Mouse (Mus musculus): Measurements from ENCODE around the gene Usp17la. TPM values are rescaled to one million over a fixed set of nuclear protein-coding genes. Genes with fewer than 3 reads are reported as not detected.

The Usp17la gene
- polyA plus RNA-seq, 2 experiments: not detected

- Histone ChIP-seq H3K4me1 (replicated peaks; ENCODE audit: control insufficient read depth in 2 of 2, insufficient read depth in 2 of 2, low read length in 1 of 2) (no peaks in the 10 kb centered on the region), H3K27me3 (ENCODE audit: control insufficient read depth, insufficient read depth, low read length) (no peaks in the 10 kb centered on the region), H3K36me3 (replicated peaks; ENCODE audit: control insufficient read depth, insufficient read depth, low read depth) (no peaks in the 10 kb centered on the region), H3K4me3 (ENCODE audit: insufficient read depth in 1 of 2, low read depth in 2 of 2, low read length in 2 of 2) (no peak overlapping the region), H3K4me2 (ENCODE audit: low read depth) (no peak overlapping the region), H3K27ac (no peak overlapping the region), H3K9me3 (ENCODE audit: control insufficient read depth, low read length) (no peaks in the 10 kb centered on the region), H3K9ac (replicated peaks) (no peak overlapping the region)
- no peak for TF ChIP-seq CTCF (IDR thresholded peaks at IDR 0.05; ENCODE audit: low read depth)
- no peak for TF ChIP-seq EP300 (IDR thresholded peaks at IDR 0.05; ENCODE audit: low read depth)
- no peak for ATAC-seq (ENCODE audit: insufficient read depth)
- DNase-seq (ENCODE audit: low read depth in 3 of 3, low spot score in 3 of 3): no peak
- 50% methylated on average over 3 of the region's 3 CpGs for WGBS (ENCODE audit: insufficient replicate concordance)
Measured at GRCm38 (mm10) chr7:104855248-104855750, 1.5 kb upstream of the Usp17la start.

DNA sequence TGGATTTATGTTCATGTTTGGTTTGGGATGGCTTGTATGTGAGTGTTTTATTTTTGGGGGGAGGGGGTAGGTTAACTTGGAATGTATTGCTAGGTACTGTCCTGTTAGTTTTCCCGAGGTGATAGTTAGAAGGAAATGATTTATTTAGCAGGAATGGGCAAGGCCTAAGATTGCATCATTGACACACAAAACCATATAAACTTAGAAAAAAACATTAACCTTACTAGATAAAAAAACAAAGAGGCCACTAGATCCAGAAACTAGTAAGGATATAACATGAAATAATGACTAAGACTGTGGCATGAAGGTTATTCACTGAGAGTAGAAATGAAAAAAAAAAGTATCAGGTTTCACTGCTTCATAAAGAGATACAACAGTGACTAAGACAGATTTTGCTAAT is 874 bp downstream of the Usp17la start:
- Histone ChIP-seq H3K4me2 (ENCODE audit: low read depth) (no peak overlapping the region), H3K27me3 (ENCODE audit: control insufficient read depth, insufficient read depth, low read length) (no peaks in the 10 kb centered on the region), H3K9ac (replicated peaks) (no peak overlapping the region), H3K4me1 (replicated peaks; ENCODE audit: control insufficient read depth in 2 of 2, insufficient read depth in 2 of 2, low read length in 1 of 2) (no peaks in the 10 kb centered on the region), H3K36me3 (replicated peaks; ENCODE audit: control insufficient read depth, insufficient read depth, low read depth) (no peaks in the 10 kb centered on the region), H3K9me3 (ENCODE audit: control insufficient read depth, low read length) (no peaks in the 10 kb centered on the region), H3K4me3 (ENCODE audit: insufficient read depth in 1 of 2, low read depth in 2 of 2, low read length in 2 of 2) (no peak overlapping the region), H3K27ac (no peak overlapping the region)
- WGBS (ENCODE audit: insufficient replicate concordance): 48% methylated on average over 1 of the region's 1 CpGs
- no peak for DNase-seq (ENCODE audit: low read depth in 3 of 3, low spot score in 3 of 3)
- no peak for ATAC-seq (ENCODE audit: insufficient read depth)
- TF ChIP-seq EP300 (IDR thresholded peaks at IDR 0.05; ENCODE audit: low read depth) (no peak), CTCF (IDR thresholded peaks at IDR 0.05; ENCODE audit: low read depth) (no peak)

DNA sequence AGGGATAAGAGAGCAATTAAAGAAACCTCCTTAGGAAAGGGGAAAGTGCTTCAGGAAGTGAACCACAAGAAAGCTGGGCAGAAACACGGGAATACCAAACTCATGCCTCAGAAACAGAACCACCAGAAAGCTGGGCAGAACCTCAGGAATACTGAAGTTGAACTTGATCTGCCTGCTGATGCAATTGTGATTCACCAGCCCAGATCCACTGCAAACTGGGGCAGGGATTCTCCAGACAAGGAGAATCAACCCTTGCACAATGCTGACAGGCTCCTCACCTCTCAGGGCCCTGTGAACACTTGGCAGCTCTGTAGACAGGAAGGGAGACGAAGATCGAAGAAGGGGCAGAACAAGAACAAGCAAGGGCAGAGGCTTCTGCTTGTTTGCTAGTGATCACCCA is 4.6 kb downstream of the Usp17la start:
- H3K27me3 ChIP-seq (ENCODE audit: control insufficient read depth, insufficient read depth, low read length): no peaks in the 10 kb centered on the region
- no peak overlapping the region for H3K4me3 ChIP-seq (ENCODE audit: insufficient read depth in 1 of 2, low read depth in 2 of 2, low read length in 2 of 2)
- no peaks in the 10 kb centered on the region for H3K9me3 ChIP-seq (ENCODE audit: control insufficient read depth, low read length)
- TF ChIP-seq CTCF (IDR thresholded peaks at IDR 0.05; ENCODE audit: low read depth): no peak
- no peak for TF ChIP-seq EP300 (IDR thresholded peaks at IDR 0.05; ENCODE audit: low read depth)
- no peak overlapping the region for H3K27ac ChIP-seq
- H3K9ac ChIP-seq (replicated peaks): no peak overlapping the region
- H3K4me2 ChIP-seq (ENCODE audit: low read depth): no peak overlapping the region
- DNase-seq (ENCODE audit: low read depth in 3 of 3, low spot score in 3 of 3) (no peak), ATAC-seq (ENCODE audit: insufficient read depth) (no peak)
- WGBS (ENCODE audit: insufficient replicate concordance): 59% methylated on average over 3 of the region's 3 CpGs
- H3K4me1 ChIP-seq (replicated peaks; ENCODE audit: control insufficient read depth in 2 of 2, insufficient read depth in 2 of 2, low read length in 1 of 2): no peaks in the 10 kb centered on the region
- no peaks in the 10 kb centered on the region for H3K36me3 ChIP-seq (replicated peaks; ENCODE audit: control insufficient read depth, insufficient read depth, low read depth)

DNA sequence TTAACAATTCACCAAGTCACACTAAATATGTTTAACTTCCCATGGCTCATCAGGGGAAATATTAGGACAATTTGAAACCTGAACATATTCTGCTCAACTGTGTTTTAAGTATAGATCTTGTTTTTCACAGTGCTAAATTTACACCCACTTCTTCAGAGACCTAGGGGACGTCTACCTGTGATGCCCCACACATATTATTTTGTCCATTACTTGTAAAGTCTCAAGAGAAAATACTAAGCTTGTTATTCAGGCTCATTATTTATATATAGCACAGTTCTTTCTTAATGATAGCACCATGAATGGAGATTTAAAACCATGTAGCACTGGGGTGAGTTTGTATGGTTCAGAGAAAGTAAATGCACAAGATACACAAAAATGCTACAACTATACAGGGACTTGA is 20.9 kb downstream of the Usp17la start, which contains the start of gene Olfr665:
Olfr665 (plus strand) TSS at position 301 of the 400 bp plus-strand sequence.
- no peaks in the 10 kb centered on the region for H3K36me3 ChIP-seq (replicated peaks; ENCODE audit: control insufficient read depth, insufficient read depth, low read depth)
- 13% methylated on average over 1 of the region's 1 CpGs for WGBS (ENCODE audit: insufficient replicate concordance)
- H3K4me3 ChIP-seq (ENCODE audit: insufficient read depth in 1 of 2, low read depth in 2 of 2, low read length in 2 of 2): no peak within 1 kb of the TSS
- H3K4me2 ChIP-seq (ENCODE audit: low read depth): no peak within 1 kb of the TSS
- DNase-seq (ENCODE audit: low read depth in 3 of 3, low spot score in 3 of 3) (no peak), ATAC-seq (ENCODE audit: insufficient read depth) (no peak)
- no peak within 1 kb of the TSS for H3K9ac ChIP-seq (replicated peaks)
- H3K27me3 ChIP-seq (ENCODE audit: control insufficient read depth, insufficient read depth, low read length): no peaks in the 10 kb centered on the region
- TF ChIP-seq EP300 (IDR thresholded peaks at IDR 0.05; ENCODE audit: low read depth) (no peak), CTCF (IDR thresholded peaks at IDR 0.05; ENCODE audit: low read depth) (no peak)
- H3K27ac ChIP-seq: no peak within 1 kb of the TSS
- H3K9me3 ChIP-seq (ENCODE audit: control insufficient read depth, low read length): no peaks in the 10 kb centered on the region
- no peaks in the 10 kb centered on the region for H3K4me1 ChIP-seq (replicated peaks; ENCODE audit: control insufficient read depth in 2 of 2, insufficient read depth in 2 of 2, low read length in 1 of 2)

DNA sequence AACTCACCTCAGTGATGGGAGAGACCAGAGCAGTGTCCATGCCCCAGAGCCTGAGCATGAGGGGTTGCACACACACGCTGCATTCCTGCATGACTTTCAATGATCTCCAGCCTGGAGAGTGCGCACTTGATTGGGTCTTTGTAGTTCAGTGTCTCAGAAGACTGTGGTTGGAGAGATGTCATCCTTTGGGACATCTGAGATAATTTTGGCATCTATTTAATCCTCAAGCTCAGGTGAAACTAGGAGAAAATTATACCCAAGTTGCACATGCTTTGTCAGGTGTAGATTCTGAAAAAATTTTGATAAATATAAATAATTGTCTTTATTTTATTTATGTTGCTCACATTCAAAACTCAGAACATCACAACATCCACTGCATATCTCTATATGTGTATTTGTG is 39.0 kb downstream of the Usp17la start, which contains the start of gene Olfr666:
Olfr666 (minus strand) TSS at position 101 of the 400 bp plus-strand sequence.
- H3K36me3 ChIP-seq (replicated peaks; ENCODE audit: control insufficient read depth, insufficient read depth, low read depth): no peaks in the 10 kb centered on the region
- no peaks in the 10 kb centered on the region for H3K9me3 ChIP-seq (ENCODE audit: control insufficient read depth, low read length)
- no peaks in the 10 kb centered on the region for H3K4me1 ChIP-seq (replicated peaks; ENCODE audit: control insufficient read depth in 2 of 2, insufficient read depth in 2 of 2, low read length in 1 of 2)
- no peak within 1 kb of the TSS for H3K4me2 ChIP-seq (ENCODE audit: low read depth)
- H3K4me3 ChIP-seq (ENCODE audit: insufficient read depth in 1 of 2, low read depth in 2 of 2, low read length in 2 of 2): no peak within 1 kb of the TSS
- ATAC-seq (ENCODE audit: insufficient read depth): no peak
- no peak for DNase-seq (ENCODE audit: low read depth in 3 of 3, low spot score in 3 of 3)
- WGBS (ENCODE audit: insufficient replicate concordance): 56% methylated on average over 2 of the region's 2 CpGs
- H3K27me3 ChIP-seq (ENCODE audit: control insufficient read depth, insufficient read depth, low read length): no peaks in the 10 kb centered on the region
- no peak within 1 kb of the TSS for H3K9ac ChIP-seq (replicated peaks)
- no peak within 1 kb of the TSS for H3K27ac ChIP-seq
- TF ChIP-seq CTCF (IDR thresholded peaks at IDR 0.05; ENCODE audit: low read depth) (no peak), EP300 (IDR thresholded peaks at IDR 0.05; ENCODE audit: low read depth) (no peak)

Other genes starting within 250 kb of the Usp17la start
- gene Olfr656, start 243.1 kb upstream of the Usp17la start, polyA plus RNA-seq (2012; rRNA removed): not detected in 2 replicates
- not detected in 2 replicates for gene Olfr656, start 243.1 kb upstream of the Usp17la start, polyA plus RNA-seq (2014; fragmentation: Nextera tagmentation; extraction: Ambion mirVana)
- not detected in 2 replicates for gene Olfr657, start 232.2 kb upstream of the Usp17la start, polyA plus RNA-seq (2012; rRNA removed)
- gene Olfr657, start 232.2 kb upstream of the Usp17la start, polyA plus RNA-seq (2014; fragmentation: Nextera tagmentation; extraction: Ambion mirVana): not detected in 2 replicates
- not detected in 2 replicates for gene Olfr658, start 209.7 kb upstream of the Usp17la start, polyA plus RNA-seq (2012; rRNA removed)
- gene Olfr658, start 209.7 kb upstream of the Usp17la start, polyA plus RNA-seq (2014; fragmentation: Nextera tagmentation; extraction: Ambion mirVana): not detected in 2 replicates
- gene Olfr659, start 190.3 kb upstream of the Usp17la start, polyA plus RNA-seq (2012; rRNA removed): not detected in 2 replicates
- not detected in 2 replicates for gene Olfr659, start 190.3 kb upstream of the Usp17la start, polyA plus RNA-seq (2014; fragmentation: Nextera tagmentation; extraction: Ambion mirVana)
- gene Olfr661, start 170.5 kb upstream of the Usp17la start, polyA plus RNA-seq (2012; rRNA removed): not detected in 2 replicates
- not detected in 2 replicates for gene Olfr661, start 170.5 kb upstream of the Usp17la start, polyA plus RNA-seq (2014; fragmentation: Nextera tagmentation; extraction: Ambion mirVana)
- gene Usp17le, start 79.5 kb upstream of the Usp17la start, polyA plus RNA-seq (2012; rRNA removed): not detected in 2 replicates
- gene Usp17le, start 79.5 kb upstream of the Usp17la start, polyA plus RNA-seq (2014; fragmentation: Nextera tagmentation; extraction: Ambion mirVana): not detected in 2 replicates
- gene Usp17lb, start 14.4 kb upstream of the Usp17la start, polyA plus RNA-seq (2012; rRNA removed): not detected in 2 replicates
- not detected in 2 replicates for gene Usp17lb, start 14.4 kb upstream of the Usp17la start, polyA plus RNA-seq (2014; fragmentation: Nextera tagmentation; extraction: Ambion mirVana)
- not detected in 2 replicates for gene Olfr665, start 21.0 kb downstream of the Usp17la start, polyA plus RNA-seq (2012; rRNA removed)
- not detected in 2 replicates for gene Olfr665, start 21.0 kb downstream of the Usp17la start, polyA plus RNA-seq (2014; fragmentation: Nextera tagmentation; extraction: Ambion mirVana)
- not detected in 2 replicates for gene Olfr666, start 38.9 kb downstream of the Usp17la start, polyA plus RNA-seq (2012; rRNA removed)
- not detected in 2 replicates for gene Olfr666, start 38.9 kb downstream of the Usp17la start, polyA plus RNA-seq (2014; fragmentation: Nextera tagmentation; extraction: Ambion mirVana)
- not detected in 2 replicates for gene Olfr667, start 64.5 kb downstream of the Usp17la start, polyA plus RNA-seq (2012; rRNA removed)
- gene Olfr667, start 64.5 kb downstream of the Usp17la start, polyA plus RNA-seq (2014; fragmentation: Nextera tagmentation; extraction: Ambion mirVana): not detected in 2 replicates
- gene Olfr668, start 71.0 kb downstream of the Usp17la start, polyA plus RNA-seq (2012; rRNA removed): not detected in 2 replicates
- not detected in 2 replicates for gene Olfr668, start 71.0 kb downstream of the Usp17la start, polyA plus RNA-seq (2014; fragmentation: Nextera tagmentation; extraction: Ambion mirVana)
- not detected in 2 replicates for gene Olfr669, start 77.2 kb downstream of the Usp17la start, polyA plus RNA-seq (2012; rRNA removed)
- not detected in 2 replicates for gene Olfr669, start 77.2 kb downstream of the Usp17la start, polyA plus RNA-seq (2014; fragmentation: Nextera tagmentation; extraction: Ambion mirVana)
- gene Olfr670, start 105.6 kb downstream of the Usp17la start, polyA plus RNA-seq (2012; rRNA removed): not detected in 2 replicates
- not detected in 2 replicates for gene Olfr670, start 105.6 kb downstream of the Usp17la start, polyA plus RNA-seq (2014; fragmentation: Nextera tagmentation; extraction: Ambion mirVana)
- not detected in 2 replicates for gene Olfr671, start 122.1 kb downstream of the Usp17la start, polyA plus RNA-seq (2012; rRNA removed)
- not detected in 2 replicates for gene Olfr671, start 122.1 kb downstream of the Usp17la start, polyA plus RNA-seq (2014; fragmentation: Nextera tagmentation; extraction: Ambion mirVana)
- not detected in 2 replicates for gene Olfr672, start 145.0 kb downstream of the Usp17la start, polyA plus RNA-seq (2012; rRNA removed)
- not detected in 2 replicates for gene Olfr672, start 145.0 kb downstream of the Usp17la start, polyA plus RNA-seq (2014; fragmentation: Nextera tagmentation; extraction: Ambion mirVana)
- not detected in 2 replicates for gene Olfr675, start 171.5 kb downstream of the Usp17la start, polyA plus RNA-seq (2012; rRNA removed)
- not detected in 2 replicates for gene Olfr675, start 171.5 kb downstream of the Usp17la start, polyA plus RNA-seq (2014; fragmentation: Nextera tagmentation; extraction: Ambion mirVana)
- gene Olfr676, start 175.7 kb downstream of the Usp17la start, polyA plus RNA-seq (2012; rRNA removed): not detected in 2 replicates
- gene Olfr676, start 175.7 kb downstream of the Usp17la start, polyA plus RNA-seq (2014; fragmentation: Nextera tagmentation; extraction: Ambion mirVana): not detected in 2 replicates
- not detected in 2 replicates for gene Olfr677, start 194.4 kb downstream of the Usp17la start, polyA plus RNA-seq (2012; rRNA removed)
- not detected in 2 replicates for gene Olfr677, start 194.4 kb downstream of the Usp17la start, polyA plus RNA-seq (2014; fragmentation: Nextera tagmentation; extraction: Ambion mirVana)
- gene Olfr678, start 207.5 kb downstream of the Usp17la start, polyA plus RNA-seq (2012; rRNA removed): not detected in 2 replicates
- not detected in 2 replicates for gene Olfr678, start 207.5 kb downstream of the Usp17la start, polyA plus RNA-seq (2014; fragmentation: Nextera tagmentation; extraction: Ambion mirVana)
- not detected in 2 replicates for gene Olfr679, start 224.2 kb downstream of the Usp17la start, polyA plus RNA-seq (2012; rRNA removed)
- not detected in 2 replicates for gene Olfr679, start 224.2 kb downstream of the Usp17la start, polyA plus RNA-seq (2014; fragmentation: Nextera tagmentation; extraction: Ambion mirVana)
- gene Olfr680-ps1, start 235.8 kb downstream of the Usp17la start, polyA plus RNA-seq (2012; rRNA removed): not detected in 2 replicates
- gene Olfr680-ps1, start 235.8 kb downstream of the Usp17la start, polyA plus RNA-seq (2014; fragmentation: Nextera tagmentation; extraction: Ambion mirVana): not detected in 2 replicates